Mouse (Mus musculus) adrenal gland, postnatal 10 days (tissue): ENCODE results near the gene Taar7d. TPM values are rescaled to one million over a fixed set of nuclear protein-coding genes. Genes with fewer than 3 reads are reported as not detected.
"Not testable (repeated sequence)": the region's sequence is repeated elsewhere in the genome, so short reads cannot be mapped to it uniquely, and the experiment has no call there.

Experiments used
- DNase-seq: peaks from one replicate; pipeline ENCODE4 v3.0.0; 2021; ENCODE audit warnings: mixed read lengths
- long read RNA-seq, 2 experiments: library from polyadenylated mRNA; stranded (forward); transcript quantifications; one replicate each; pipeline ENCODE4 v2.0.0; 2021
- total RNA-seq, 2 experiments: library from RNA; stranded (reverse); gene quantifications; 2 replicates each; pipeline ENCODE4 v1.2.3; 2021

Gene Taar7d
- total RNA-seq, result not detected
- long read RNA-seq, experiment 1, result 0 reads
- long read RNA-seq, experiment 2, result 0 reads

GRCm38 (mm10) chr10:24026922-24027321 lies at the start of gene Taar7d:
Taar7d (plus strand) TSS chr10:24027222.
- DNase-seq, result no peak

- no peak for DNase-seq
Observed at GRCm38 (mm10) chr10:23977958-23978357, 49.1 kb upstream of the Taar7d start.

DNA sequence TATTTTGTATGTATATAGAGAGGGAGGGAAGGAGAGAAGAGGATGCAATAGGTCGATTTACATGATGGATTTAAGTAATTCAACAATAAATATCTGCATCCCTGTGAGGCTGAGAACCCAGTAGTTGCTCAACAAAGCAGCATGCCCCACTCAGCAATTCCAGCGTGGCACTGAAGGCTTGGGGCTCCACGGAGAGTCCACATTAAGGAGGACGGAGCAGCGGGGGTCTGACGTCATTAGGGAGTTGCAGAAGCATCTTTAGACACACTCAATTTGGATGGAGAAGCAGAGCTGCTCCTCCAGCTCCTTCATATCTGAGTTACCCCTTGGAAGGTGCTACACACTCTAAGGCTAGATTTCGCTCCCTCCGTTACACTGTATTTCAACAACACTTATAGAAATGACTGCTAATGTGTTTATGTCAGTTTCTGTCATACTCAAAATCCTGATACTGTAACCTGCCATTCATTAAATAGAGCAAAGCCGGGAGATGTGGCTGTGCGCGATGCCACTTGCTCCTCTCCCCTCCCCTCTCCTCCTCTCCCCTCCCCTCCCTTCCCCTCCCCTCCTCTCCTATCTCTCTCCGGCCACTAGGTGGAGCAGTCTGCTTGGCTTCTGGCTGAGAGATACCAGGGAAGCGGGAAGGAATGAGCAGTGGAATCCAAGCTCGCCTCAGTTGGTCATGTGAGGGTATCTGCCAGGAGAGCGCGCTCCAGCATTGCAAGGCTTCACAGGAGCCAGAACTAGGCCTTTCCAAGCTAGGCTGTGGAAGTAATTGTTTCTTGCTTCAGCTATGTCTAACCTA lies 47.9 kb upstream of the Taar7d start:
- DNase-seq, result peak; percentile 85

GRCm38 (mm10) chr10:23985546-23985945 lies 41.5 kb upstream of the Taar7d start, which contains the start of gene Taar6:
Taar6 (minus strand) TSS chr10:23985646.
- DNase-seq, result no peak

DNA sequence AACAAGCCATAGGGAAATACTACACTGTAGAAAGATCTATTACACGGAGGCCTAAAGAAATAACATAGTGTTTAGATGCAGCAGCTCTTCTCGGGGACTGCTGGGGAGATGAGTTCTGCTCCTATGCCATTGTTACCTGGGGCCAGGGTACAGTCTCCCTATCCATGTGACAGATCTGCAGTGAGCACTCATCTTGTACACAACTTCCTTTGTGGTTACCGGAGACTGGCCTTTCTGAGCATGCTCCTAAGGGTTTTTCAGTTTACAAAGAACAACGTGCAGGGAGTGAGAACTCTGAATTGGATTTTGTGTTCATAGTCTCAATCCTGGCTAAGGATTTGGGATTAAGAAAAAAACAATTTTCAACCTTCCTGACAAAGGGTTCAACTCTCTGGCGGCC lies 40.6 kb upstream of the Taar7d start:
- DNase-seq, result no peak

DNA sequence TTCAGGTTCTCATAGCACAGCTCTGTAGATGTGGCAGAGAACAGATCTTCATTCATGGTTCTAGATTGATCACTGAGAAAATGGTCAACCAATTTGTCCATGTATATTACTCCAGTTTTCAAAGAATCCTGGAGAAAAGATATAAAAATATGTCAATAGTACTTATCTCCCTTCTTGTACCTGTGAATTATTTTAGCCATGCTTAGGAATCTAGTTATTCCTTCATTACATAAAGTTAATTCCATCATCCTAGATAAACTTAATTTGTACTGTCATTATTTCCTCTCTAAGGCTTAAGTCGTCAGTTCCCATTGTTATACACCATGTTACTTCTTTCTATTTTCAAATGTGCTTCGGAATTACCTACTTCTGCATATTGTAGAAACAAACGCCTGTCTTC lies 33.6 kb upstream of the Taar7d start, which contains the start of gene Taar7a:
Gene Taar7a (minus strand): TSS at position 101 of the 400 bp plus-strand sequence.
- no peak for DNase-seq

GRCm38 (mm10) chr10:23999639-24000038 lies 27.4 kb upstream of the Taar7d start, which contains the start of gene Taar7b:
Taar7b (plus strand) TSS chr10:23999939.
- DNase-seq, result no peak

DNA sequence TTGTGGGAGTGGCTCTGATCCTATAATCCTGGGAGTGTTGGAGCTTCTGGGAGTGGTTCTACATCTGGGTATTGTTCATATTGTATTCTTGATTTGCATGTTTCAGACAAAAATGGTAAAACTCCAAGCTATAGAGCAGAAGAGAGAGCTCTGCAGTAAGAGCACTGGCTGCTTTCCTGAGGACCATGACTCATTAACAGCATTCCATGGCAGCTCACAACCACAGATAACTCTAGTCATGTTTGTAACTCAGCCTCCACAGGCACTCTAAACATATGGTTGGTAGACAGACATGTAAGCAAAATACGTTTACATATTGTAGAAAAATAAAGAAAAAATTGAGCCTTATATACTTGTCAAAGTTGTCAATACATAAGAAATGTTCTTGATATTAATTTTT lies 20.6 kb upstream of the Taar7d start:
- no peak for DNase-seq

GRCm38 (mm10) chr10:24007034-24007433 lies 20.0 kb upstream of the Taar7d start:
- DNase-seq, result no peak

DNA sequence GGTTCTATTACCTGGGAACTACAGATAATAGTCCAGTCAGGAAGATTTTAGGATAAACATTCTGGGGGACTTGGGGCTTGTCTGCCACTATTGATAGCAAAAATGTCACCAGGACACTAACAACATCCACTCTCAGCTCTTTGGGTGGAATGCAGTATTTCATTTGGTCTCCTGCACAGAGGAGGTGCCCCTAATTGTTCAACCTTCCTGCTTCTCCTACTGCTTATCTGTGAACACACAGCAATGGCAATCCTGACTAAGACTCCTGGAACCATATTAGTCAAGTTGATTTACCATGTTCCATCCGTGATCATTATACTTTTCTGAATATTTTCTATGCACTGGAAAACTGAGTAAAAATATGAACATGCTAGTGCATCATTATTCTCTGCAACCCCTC lies 18.9 kb upstream of the Taar7d start:
- DNase-seq, result no peak

- no peak for DNase-seq
Observed at GRCm38 (mm10) chr10:24031347-24031746, 4.3 kb downstream of the Taar7d start.

DNA sequence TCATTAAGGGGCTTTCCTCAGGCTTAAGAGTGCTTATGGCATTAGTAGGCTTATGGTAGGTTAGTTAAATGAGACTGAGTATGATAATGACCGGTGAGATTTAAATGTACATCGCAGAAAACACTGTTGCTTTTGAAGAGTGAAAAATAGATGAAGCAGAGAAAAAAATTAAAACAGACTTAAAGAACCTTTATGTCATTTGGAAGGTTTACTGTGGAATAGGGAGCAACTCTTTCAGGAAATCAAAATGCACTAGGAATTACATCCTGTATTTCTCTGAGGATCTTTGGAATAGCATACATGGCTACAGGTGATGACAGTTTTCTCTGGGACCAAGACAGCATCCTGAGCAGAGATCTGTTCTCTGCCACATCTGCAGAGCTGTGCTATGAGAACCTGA lies 10.3 kb downstream of the Taar7d start, which contains the start of gene Taar7e:
Gene Taar7e (plus strand): TSS at position 301 of the 400 bp plus-strand sequence.
- DNase-seq, result no peak

GRCm38 (mm10) chr10:24040120-24040869 lies 13.3 kb downstream of the Taar7d start:
- no peak for DNase-seq

DNA sequence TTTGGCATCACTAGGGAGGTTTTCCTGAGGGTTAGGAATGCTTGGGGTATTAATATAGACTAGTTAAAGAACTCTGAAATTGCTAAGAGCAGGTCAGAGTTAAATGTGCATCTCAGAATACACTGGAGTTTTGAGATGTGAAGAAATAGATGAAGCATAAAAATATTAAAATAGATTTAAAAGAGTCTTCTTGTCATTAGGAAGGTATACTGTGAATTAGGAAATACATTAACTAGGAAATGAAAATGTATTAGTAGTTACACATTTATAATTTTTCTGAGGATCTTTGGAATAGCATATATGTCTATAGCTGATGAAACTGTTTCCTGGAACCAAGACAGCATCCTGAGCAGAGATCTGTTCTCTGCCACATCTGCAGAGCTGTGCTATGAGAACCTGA lies 22.2 kb downstream of the Taar7d start, which contains the start of gene Taar7f:
Gene Taar7f (plus strand): TSS at position 301 of the 400 bp plus-strand sequence.
- no peak for DNase-seq

DNA sequence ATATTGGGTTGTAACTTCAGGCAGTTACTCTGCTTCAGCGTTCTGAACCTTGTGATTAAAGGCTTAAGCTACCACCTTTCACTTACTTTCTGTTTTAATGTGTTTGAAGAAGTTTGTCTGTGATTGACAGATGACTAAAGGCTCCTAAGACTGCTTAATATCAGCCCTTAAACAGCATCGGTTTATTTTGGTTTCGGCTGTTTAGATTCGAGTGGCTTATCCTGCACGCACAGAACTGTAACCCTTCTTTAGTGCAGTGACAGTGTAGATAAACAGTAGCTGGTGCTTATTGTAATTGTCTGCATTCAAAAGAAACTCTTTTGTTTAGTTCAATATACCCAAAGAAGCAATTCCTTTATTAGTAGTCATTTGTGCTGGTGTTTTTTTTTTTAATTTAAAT lies 25.0 kb downstream of the Taar7d start:
- DNase-seq, result no peak

DNA sequence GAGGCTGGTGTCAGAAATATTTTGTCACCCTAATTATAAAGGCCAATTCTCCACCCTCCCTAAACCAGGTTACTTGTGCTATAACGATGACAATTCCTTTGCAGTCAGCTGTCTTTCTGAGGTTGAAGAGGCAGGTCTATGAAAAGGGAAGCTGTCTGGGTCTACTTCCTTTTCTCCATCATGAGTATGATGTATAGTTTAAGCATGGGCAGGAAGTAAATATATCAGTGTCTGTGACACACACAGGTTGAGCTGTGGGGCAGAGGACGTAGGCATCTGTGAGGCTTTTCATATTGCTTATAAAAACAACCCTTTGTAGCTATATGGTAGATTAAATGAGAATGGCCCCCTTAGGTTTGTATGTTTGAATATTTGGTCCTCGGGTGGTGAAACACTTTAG lies 32.0 kb downstream of the Taar7d start:
- no peak for DNase-seq

DNA sequence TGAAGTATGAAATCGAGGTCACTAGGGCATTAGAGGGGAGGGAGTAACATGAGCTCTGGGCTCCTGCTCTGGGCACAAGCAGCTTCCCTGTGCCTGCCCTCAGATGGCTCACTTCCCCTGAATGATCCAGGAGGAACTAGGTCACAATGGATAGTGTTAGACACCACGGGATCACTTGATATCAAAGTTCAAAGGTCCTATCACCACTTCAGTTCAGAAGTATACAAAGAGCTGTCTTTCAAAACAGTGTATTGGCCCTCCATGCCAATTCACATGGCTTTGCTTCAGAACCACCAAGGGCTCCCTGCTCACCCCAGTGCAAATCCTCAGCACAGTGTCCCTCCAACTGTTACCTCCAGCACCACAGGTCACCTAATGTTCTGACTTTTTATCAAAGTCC lies 47.7 kb downstream of the Taar7d start:
- DNase-seq, result not testable (repeated sequence)

DNA sequence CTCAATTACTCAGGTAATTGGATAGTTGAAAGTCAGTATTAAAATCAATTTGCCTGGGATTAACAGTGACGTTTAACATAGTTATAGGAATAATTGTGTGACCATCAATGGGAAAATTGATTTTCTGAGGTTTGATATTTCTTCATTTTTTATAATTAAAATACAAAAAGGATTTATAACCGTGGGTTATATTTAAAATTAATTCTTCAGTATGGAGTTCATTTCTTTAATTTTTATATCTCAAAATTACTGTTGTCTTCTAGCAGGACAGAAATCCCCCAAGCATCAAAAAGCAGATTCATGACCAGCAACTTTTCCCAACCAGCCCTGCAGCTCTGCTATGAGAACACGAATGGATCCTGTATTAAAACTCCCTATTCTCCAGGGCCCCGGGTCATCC lies 49.2 kb downstream of the Taar7d start, which contains the start of gene Taar8a:
Gene Taar8a (plus strand): TSS at position 301 of the 400 bp plus-strand sequence.
- not testable (repeated sequence) for DNase-seq
